Mouse (Mus musculus) stomach, postnatal 0 days (tissue): ENCODE data around the gene Mrpl36.

Source experiments
- CTCF ChIP-seq: IDR thresholded peaks from 2 replicates; pipeline ENCODE4 v1.5.1; 2016; ENCODE audit warnings: antibody characterized with exemption, low read depth, mild to moderate bottlenecking, moderate library complexity
- EP300 ChIP-seq: optimal IDR thresholded peaks from 2 replicates; pipeline ENCODE3; 2016; ENCODE audit warnings: antibody characterized with exemption

- TF ChIP-seq EP300: no peak
- TF ChIP-seq CTCF: no peak
These were observed 49.3 kb downstream of the Mrpl36 start for GRCm38 (mm10) chr13:73377637-73378036.
